Mouse (Mus musculus) thymus, adult 2 months (tissue): Measurements from ENCODE around the gene Ptbp1.

Experiments used
- CTCF ChIP-seq: fragments of 200-500 bp; IDR thresholded peaks from 2 replicates; pipeline ENCODE4 v1.5.1; 2012; ENCODE audit warnings: mild to moderate bottlenecking, control low read depth, low read length, moderate library complexity, borderline replicate concordance; ENCODE audit not compliant: control insufficient read depth, poor library complexity, insufficient read depth; ENCODE audit errors: extremely low read depth
- POLR2A ChIP-seq: fragments of 200-500 bp; IDR thresholded peaks from 2 replicates; pipeline ENCODE4 v1.6.1; 2012; ENCODE audit warnings: mild to moderate bottlenecking, low read length, control low read depth, moderate library complexity; ENCODE audit not compliant: control insufficient read depth, poor library complexity, insufficient read depth; ENCODE audit errors: extremely low read depth

DNA sequence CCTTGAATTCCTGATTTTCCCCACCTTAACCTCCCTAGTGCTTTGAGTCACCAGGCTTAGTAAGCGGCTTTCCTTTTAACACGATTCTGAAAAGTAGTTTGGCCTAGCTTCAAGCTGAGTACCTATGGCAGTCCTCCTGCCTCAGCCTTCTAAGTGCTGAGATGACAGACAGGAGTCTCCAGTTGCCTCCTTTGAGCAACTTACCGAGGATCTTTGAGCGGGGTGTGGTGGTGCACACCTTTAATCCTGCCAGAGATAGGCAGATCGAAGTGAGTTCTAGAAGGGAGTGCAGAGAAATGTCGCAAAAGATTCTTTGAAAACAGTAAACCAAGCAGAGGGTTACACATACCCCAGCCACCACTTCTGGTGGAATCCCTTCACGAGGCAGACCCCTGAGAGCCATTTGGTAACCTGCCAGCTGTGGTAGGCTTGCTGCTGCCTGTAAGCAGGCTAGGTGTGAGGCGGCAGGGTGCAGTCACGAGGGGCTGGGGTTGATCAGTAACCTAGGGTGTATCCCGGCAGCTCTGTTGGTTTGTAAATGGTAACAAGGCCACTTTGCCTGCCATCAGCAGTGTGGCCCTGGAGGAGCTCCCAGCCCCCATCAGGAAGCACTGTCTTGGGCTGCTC lies 1.4 kb downstream of the Ptbp1 start:
- TF ChIP-seq CTCF (no peak), POLR2A (no peak)
